Mouse (Mus musculus) frontal cortex, adult (tissue): Measurements from ENCODE around the gene Ugt1a10.
"Not testable (repeated sequence)": the region's sequence is repeated elsewhere in the genome, so short reads cannot be mapped to it uniquely, and the experiment has no call there.

ENCODE experiments used
- ATAC-seq: cut with Nextera tagmentation; 2 replicates; pipeline ENCODE4 v1.9.2; 2017; ENCODE audit warnings: mild to moderate bottlenecking, moderate library complexity, mixed read lengths; ENCODE audit not compliant: low TSS enrichment

Gene Ugt1a10

DNA sequence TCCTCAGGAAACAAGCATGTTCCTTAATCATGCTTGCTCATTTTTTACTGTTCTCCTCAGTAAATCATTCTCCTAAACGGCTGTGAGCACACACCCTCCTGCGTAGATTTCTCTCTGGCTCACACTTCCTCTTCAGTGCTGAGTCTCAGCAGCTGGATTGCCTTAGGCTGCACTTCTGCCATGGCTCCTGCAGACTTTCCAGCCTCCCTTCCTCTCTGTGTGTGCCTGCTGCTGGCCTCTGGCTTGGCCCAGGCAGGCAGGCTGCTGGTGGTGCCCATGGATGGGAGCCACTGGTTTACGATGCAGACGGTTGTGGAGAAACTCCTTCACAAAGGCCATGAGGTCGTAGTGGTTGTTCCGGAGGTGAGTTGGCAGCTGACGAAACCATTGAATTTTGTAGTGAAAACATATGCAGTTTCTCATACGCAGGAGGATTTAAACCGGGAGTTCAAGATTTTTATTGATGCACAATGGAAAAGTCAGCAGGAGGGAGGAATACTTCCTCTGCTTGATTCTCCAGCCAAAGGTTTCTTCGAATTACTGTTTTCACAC, 39.8 kb downstream of the Ugt1a10 start, which contains the start of gene Ugt1a7c:
Gene Ugt1a7c, plus strand, starts transcription at position 122 of the 552 bp plus-strand sequence.
- no peak for ATAC-seq

DNA sequence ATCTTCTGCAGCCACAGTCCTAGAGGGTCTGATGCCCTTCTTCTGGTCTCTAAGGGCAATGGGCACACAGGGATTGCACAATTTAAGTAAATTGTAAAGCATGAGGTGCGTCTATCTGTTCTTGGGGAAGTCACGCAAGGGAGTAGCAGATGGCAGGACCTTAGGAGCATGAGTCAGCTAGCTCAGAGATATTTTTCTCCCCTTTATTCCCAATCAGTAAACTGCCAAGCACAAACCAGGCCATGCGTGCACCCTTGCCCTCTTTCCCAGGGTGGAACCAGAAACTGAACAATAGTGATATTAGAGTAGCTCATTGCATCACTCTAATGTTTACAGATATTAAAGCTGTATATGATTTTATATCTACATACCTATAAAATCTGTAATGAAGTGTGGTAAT, 43.4 kb downstream of the Ugt1a10 start:
- ATAC-seq: not testable (repeated sequence)

- not testable (repeated sequence) for ATAC-seq
Measured at GRCm38 (mm10) chr1:88099691-88100090, 44.5 kb downstream of the Ugt1a10 start.

- ATAC-seq: not testable (repeated sequence)
Measured at GRCm38 (mm10) chr1:88103019-88103418, 47.8 kb downstream of the Ugt1a10 start, which contains the start of gene Ugt1a6b. Ugt1a6b (plus strand) TSS chr1:88103252.

DNA sequence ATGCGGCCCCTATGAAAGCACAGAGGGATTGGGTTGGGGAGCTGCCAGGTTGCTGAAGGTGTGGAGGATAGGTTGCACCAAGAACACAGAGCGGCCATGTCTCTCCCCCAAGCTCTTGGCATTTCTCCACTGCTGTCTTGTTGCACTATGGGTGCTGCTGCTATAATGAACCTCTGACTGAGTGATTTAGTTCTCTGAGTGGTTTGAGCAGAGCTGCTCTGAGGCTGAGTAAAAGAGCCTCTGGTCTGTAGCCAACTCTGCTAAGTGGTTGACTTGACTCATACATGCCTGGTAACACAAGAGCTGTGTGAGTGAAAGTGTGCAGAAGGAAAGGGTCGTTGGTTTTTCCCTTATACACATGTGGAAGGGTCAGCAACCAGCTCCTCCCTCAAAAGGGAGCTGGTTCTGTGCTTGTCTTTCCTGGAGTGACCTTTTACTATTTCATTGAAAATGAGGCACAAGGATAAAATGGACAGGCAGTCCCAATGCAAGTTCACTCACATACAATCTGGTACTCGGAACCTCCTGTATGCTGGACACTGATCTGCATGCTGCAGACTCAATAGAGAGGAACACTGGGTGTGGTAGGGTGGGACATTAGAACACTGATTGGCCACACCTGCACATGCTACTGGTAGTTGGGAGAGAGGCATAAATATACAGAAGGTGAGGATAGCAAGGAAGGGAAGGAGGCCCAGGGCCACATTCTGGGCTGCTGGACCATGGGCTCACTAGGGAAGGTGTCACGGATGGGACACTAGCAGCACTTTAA, 48.7 kb downstream of the Ugt1a10 start:
- not testable (repeated sequence) for ATAC-seq

DNA sequence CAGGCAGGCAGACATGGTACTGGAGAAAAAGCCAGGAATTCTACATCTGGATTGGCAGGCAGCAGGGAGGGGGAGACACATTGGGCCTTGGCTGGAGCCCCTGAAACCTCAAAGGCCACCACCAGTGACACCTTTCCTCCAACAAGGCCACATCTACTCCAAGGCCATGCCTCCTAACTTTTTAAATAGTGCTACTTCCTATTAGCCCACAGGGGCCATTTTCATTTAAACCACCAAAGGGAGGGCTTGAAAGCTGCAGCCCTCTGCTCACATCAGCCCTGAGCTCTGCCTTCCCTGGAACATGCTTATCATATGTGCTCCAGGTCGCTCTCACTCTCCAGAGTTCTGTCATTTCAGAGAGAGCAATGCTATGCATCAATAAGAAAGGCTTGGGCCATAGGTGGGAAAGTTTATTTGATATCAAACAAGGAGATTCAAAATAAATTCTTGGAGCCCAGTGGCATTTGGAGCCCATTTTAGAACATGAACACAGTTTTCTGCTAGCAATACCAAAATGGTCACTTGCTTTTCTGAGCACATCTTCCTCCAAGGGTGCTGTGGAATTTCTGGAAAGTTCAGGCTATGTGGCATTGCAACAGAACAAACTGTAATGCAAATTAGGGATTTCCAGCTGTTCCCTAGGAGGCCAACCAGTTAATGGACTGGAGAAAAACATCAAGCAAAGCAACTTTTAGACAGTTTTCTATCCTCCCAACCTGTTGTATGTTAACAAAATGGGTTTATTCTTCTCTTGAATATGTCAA, 49.7 kb downstream of the Ugt1a10 start:
- no peak for ATAC-seq

DNA sequence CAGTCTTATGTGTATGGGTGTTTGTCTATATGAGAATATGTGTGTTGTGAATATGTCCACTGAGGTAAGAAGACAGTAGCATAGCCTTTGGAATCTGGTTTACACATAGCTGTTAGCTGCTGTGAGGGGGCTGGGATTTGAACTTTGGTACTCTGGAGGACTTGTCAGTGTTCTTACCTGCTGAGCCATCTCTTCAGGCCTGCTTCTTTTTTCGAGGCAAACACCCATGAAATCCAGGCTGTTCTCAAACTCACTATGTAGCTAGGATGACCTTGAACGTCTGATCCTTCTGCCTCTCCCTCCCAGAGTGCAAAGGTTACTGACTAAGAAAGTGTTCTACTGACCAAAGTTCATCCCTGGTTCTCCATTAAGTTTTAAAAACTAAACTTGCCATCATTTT, 50.5 kb downstream of the Ugt1a10 start:
- ATAC-seq: no peak

DNA sequence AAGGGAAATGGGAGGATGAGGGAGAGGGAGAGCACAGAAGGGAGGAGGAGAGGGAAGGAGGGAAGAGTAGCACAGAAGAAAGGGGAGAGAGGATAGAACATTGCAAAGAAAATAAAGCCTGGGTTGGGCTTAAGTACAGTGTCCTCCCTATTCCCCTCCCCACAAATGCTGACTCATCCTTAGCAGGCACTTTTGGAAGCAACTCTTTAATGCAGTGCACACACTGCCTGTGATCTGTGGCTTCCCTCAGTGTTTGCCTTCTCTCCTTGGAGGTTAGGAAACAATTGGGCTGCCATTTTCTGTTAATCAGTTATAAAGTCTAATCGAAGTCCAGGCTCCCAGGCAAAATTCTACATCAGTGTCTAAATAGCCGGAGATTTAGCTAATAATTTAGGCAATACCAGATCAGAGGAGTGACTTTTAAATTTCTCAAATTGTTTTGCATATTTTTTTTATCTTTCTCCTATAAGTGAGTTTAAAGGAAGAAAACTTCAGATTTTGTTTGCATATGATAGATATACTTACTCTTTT, 53.9 kb downstream of the Ugt1a10 start:
- not testable (repeated sequence) for ATAC-seq

DNA sequence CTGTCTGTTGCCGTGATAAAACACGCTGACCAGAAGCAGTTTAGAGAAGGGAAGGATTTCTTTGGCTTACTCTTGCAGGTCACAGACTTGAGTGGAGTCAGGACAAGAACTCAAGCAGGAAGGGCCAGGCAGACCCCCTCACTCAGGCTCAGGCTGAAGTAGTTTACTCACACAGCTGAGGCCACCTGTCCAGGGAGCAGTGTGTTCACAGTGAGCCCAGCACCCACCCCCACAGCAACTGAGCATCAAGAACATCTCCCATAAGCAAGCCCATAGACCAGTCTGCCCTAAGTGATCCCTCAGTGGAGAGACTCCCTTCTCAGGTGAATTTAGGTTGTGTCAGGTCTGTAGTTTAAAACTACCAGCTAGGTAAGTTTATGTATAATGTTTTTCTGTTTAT, 54.4 kb downstream of the Ugt1a10 start:
- ATAC-seq: not testable (repeated sequence)

DNA sequence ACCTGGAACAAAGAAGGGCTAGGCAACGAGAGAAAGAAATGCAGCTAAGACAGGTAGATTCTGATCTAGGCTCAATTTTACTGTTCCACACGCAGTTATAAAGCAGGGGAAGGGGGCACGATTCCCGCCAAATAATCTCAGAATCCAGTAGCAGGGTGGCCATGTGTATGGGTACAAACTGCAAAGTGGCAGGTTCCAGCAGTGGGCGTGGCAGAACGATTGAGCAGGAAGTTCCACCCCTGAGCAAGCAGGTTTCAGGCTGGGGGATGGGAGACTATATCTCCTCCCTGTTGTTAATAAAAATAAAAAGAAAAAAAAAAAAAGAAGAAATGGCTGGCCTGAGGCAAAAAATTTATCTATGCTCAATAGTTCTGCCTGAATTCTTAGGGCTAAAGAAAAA, 57.6 kb downstream of the Ugt1a10 start:
- ATAC-seq: not testable (repeated sequence)

GRCm38 (mm10) chr1:88120550-88120949, 65.4 kb downstream of the Ugt1a10 start:
- peak; percentile 84 for ATAC-seq

- not testable (repeated sequence) for ATAC-seq
Measured at GRCm38 (mm10) chr1:88121521-88121920, 66.3 kb downstream of the Ugt1a10 start.

- ATAC-seq: not testable (repeated sequence)
Measured at GRCm38 (mm10) chr1:88125827-88126360, 70.7 kb downstream of the Ugt1a10 start.

DNA sequence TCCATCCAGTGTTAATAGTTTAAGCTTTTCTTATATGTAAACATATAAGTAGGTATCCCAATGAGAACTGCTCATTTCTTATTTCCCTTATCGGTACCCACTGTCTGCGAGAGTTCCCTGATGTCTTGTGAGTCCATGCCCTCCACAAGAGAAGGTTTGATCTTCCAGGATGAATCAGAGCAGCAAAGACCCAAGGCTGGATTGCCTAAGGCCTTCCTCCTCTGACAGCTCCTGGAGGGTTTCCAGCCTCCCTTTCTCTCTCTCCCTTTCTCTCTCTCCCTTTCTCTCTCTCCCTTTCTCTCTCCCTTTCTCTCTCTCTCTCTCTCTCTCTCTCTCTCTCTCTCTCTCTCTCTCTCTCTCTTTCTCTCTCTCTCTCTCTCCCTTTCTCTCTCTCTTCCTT, 73.9 kb downstream of the Ugt1a10 start:
- not testable (repeated sequence) for ATAC-seq

DNA sequence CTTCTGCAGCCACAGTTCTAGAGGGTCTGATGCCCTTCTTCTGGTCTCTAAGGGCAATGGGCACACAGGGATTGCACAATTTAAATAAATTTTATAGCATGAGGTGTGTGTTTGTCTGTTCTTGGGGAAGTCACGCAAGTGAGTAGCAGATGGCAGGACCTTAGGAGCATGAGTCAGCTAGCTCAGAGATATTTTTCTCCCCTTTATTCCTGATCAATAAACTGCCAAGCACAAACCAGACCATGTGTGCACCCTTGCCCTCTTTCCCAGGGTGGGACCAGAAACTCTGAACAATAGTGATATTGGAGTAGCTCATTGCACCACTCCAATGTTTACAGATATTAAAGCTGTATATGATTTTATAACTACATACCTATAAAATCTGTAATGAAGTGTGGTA, 75.0 kb downstream of the Ugt1a10 start:
- ATAC-seq: not testable (repeated sequence)

DNA sequence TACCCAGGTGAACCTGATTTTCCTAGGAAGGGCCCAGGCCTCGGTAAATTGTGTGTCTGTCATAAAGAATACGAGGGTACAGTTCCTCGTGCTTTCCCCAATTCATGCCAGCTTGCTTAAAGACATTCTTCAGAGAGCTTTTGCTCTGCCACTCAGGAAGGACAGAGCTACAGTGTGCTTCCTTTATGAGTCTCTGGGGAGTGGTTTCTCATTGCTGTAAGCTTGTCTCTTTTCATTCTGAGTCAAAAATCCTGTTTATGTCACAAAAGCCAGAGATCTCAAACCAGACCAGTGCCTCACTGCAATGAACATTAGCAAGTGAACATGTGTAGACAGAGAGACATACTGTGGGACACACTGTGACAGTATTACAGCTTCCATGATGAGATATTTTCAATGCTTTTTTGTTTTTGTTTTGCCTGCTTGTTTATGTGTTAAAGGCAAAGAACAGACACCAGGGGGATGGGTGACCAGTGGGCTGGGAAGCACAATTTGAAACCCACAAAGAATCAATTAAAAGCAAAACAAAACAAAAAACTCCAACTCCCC, 78.8 kb downstream of the Ugt1a10 start:
- ATAC-seq: no peak

DNA sequence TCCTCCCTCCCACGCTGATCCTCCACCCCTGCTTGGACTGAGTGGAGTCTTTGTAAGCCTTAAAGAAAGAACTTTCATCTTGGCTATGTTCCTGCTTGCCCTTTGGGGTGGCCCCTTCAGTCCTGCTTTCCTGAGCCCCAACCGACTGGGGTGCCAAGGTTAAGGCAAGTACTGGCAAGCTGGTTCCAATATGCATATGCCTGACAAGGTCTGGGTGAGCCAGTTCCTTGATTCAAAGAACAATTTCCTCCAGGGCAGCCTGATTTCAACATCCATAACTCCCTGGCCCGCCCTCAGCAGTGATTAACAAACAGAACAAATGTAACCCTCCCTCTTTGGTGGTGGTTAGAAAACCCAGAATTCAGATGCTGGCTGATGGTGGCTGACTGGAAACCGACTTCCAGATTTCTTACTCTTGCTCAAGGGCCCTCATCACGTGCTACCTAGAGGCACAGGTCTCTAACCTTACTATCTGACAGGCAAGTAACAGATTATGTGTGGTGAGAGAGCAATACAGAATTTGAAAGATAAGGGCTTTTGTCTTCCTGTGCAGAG, 79.3 kb downstream of the Ugt1a10 start, which contains the start of gene Ugt1a6a:
Gene Ugt1a6a, plus strand, starts transcription at position 353 of the 555 bp plus-strand sequence.
- ATAC-seq: not testable (repeated sequence)

DNA sequence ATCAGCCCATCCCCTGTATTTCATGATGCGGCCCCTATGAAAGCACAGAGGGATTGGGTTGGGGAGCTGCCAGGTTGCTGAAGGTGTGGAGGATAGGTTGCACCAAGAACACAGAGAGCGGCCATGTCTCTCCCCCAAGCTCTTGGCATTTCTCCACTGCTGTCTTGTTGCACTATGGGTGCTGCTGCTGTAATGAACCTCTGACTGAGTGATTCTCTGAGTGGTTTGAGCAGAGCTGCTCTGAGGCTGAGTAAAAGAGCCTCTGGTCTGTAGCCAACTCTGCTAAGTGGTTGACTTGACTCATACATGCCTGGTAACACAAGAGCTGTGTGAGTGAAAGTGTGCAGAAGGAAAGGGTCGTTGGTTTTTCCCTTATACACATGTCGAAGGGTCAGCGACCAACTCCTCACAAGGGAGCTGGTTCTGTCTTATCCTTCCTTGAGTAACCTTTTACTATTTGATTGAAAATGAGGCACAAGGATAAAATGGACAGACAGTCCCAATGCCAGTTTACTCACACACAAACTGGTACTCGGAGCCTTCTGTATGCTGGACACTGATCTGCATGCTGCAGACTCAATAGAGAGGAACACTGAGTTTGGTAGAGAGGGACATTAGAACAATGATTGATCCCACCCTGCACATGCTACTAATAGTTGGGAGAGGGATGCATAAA, 80.2 kb downstream of the Ugt1a10 start:
- ATAC-seq: not testable (repeated sequence)

- ATAC-seq: no peak
Measured at GRCm38 (mm10) chr1:88136646-88137045, 81.5 kb downstream of the Ugt1a10 start.

- ATAC-seq: no peak
Measured at GRCm38 (mm10) chr1:88137264-88137663, 82.1 kb downstream of the Ugt1a10 start.

DNA sequence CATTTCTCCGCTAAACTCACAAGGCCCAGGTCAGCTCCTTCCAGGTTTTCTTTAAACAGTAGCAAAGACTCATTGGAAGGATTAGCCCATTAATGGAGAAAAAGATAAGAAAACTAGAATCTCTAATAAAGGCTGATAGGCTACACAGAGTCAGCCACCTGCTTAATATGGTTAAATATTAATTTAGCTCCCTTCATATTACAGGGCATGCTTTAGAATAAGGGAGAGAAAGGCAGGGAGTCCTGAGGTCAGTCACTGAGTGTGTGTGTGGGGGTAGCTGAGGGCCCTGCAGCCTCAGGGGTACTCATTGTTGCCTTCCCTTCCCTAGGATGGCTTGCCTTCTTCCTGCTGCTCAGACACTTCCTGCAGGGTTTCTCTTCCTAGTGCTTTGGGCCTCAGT, 83.0 kb downstream of the Ugt1a10 start:
- no peak for ATAC-seq
